Mouse (Mus musculus): ENCODE measurements around the gene Gpcpd1. TPM values are rescaled to one million over a fixed set of nuclear protein-coding genes. Genes with fewer than 3 reads are reported as not detected.

The Gpcpd1 gene
- polyA plus RNA-seq, 1 experiment from 2014 or later = 33.7 TPM

GRCm38 (mm10) chr2:132511011-132511818, 76.3 kb downstream of the Gpcpd1 start:
- Histone ChIP-seq H3K4me2 (replicated peaks; ENCODE audit: low read depth) (no peak overlapping the region), H3K27ac (ENCODE audit: low read depth, low read length) (no peak overlapping the region), H3K4me1 (replicated peaks; ENCODE audit: control insufficient read depth, insufficient read depth, low read length) (no peaks in the 10 kb centered on the region), H3K36me3 (ENCODE audit: control insufficient read depth, insufficient read depth) (no peaks in the 10 kb centered on the region), H3K9ac (ENCODE audit: low read depth, low read length) (no peak overlapping the region), H3K4me3 (ENCODE audit: low read depth, low read length) (no peak overlapping the region), H3K27me3 (replicated peaks; ENCODE audit: control insufficient read depth, insufficient read depth, low read length) (no peaks in the 10 kb centered on the region), H3K9me3 (ENCODE audit: control insufficient read depth) (no peaks in the 10 kb centered on the region)
- TF ChIP-seq CTCF (IDR thresholded peaks at IDR 0.05; ENCODE audit: low read depth) = no peak
- ATAC-seq = no peak
- WGBS = 87% methylated on average over 5 of the region's 7 CpGs

- Histone ChIP-seq H3K27me3 (replicated peaks; ENCODE audit: control insufficient read depth, insufficient read depth, low read length) (no peaks in the 10 kb centered on the region), H3K27ac (ENCODE audit: low read depth, low read length) (no peak overlapping the region), H3K4me1 (replicated peaks; ENCODE audit: control insufficient read depth, insufficient read depth, low read length) (no peaks in the 10 kb centered on the region), H3K9ac (ENCODE audit: low read depth, low read length) (no peak overlapping the region), H3K4me3 (ENCODE audit: low read depth, low read length) (no peak overlapping the region), H3K36me3 (ENCODE audit: control insufficient read depth, insufficient read depth) (no peaks in the 10 kb centered on the region), H3K9me3 (ENCODE audit: control insufficient read depth) (no peaks in the 10 kb centered on the region), H3K4me2 (replicated peaks; ENCODE audit: low read depth) (no peak overlapping the region)
- no peak for TF ChIP-seq CTCF (IDR thresholded peaks at IDR 0.05; ENCODE audit: low read depth)
- ATAC-seq = no peak
- WGBS = 78% methylated on average over 1 of the region's 1 CpGs
Observed at GRCm38 (mm10) chr2:132509714-132510113, 77.8 kb downstream of the Gpcpd1 start.

GRCm38 (mm10) chr2:132509261-132509660, 78.3 kb downstream of the Gpcpd1 start:
- no peak for ATAC-seq
- H3K27me3 ChIP-seq (replicated peaks; ENCODE audit: control insufficient read depth, insufficient read depth, low read length) = no peaks in the 10 kb centered on the region
- no peak for TF ChIP-seq CTCF (IDR thresholded peaks at IDR 0.05; ENCODE audit: low read depth)
- H3K4me3 ChIP-seq (ENCODE audit: low read depth, low read length) = no peak overlapping the region
- no peaks in the 10 kb centered on the region for H3K4me1 ChIP-seq (replicated peaks; ENCODE audit: control insufficient read depth, insufficient read depth, low read length)
- no peak overlapping the region for H3K4me2 ChIP-seq (replicated peaks; ENCODE audit: low read depth)
- H3K27ac ChIP-seq (ENCODE audit: low read depth, low read length) = no peak overlapping the region
- H3K36me3 ChIP-seq (ENCODE audit: control insufficient read depth, insufficient read depth) = no peaks in the 10 kb centered on the region
- no peak overlapping the region for H3K9ac ChIP-seq (ENCODE audit: low read depth, low read length)
- WGBS = 71% methylated on average over 9 of the region's 9 CpGs
- H3K9me3 ChIP-seq (ENCODE audit: control insufficient read depth) = no peaks in the 10 kb centered on the region

- Histone ChIP-seq H3K27ac (ENCODE audit: low read depth, low read length) (no peak overlapping the region), H3K4me1 (replicated peaks; ENCODE audit: control insufficient read depth, insufficient read depth, low read length) (no peaks in the 10 kb centered on the region), H3K27me3 (replicated peaks; ENCODE audit: control insufficient read depth, insufficient read depth, low read length) (no peaks in the 10 kb centered on the region), H3K36me3 (ENCODE audit: control insufficient read depth, insufficient read depth) (no peaks in the 10 kb centered on the region), H3K9me3 (ENCODE audit: control insufficient read depth) (no peaks in the 10 kb centered on the region), H3K4me2 (replicated peaks; ENCODE audit: low read depth) (no peak overlapping the region), H3K4me3 (ENCODE audit: low read depth, low read length) (no peak overlapping the region), H3K9ac (ENCODE audit: low read depth, low read length) (no peak overlapping the region)
- 47% methylated on average over 6 of the region's 6 CpGs for WGBS
- TF ChIP-seq CTCF (IDR thresholded peaks at IDR 0.05; ENCODE audit: low read depth) = no peak
- no peak for ATAC-seq
Observed at GRCm38 (mm10) chr2:132507521-132507920, 80.0 kb downstream of the Gpcpd1 start.

GRCm38 (mm10) chr2:132507091-132507490, 80.4 kb downstream of the Gpcpd1 start:
- Histone ChIP-seq H3K36me3 (ENCODE audit: control insufficient read depth, insufficient read depth) (no peaks in the 10 kb centered on the region), H3K27me3 (replicated peaks; ENCODE audit: control insufficient read depth, insufficient read depth, low read length) (no peaks in the 10 kb centered on the region), H3K27ac (ENCODE audit: low read depth, low read length) (no peak overlapping the region), H3K4me1 (replicated peaks; ENCODE audit: control insufficient read depth, insufficient read depth, low read length) (no peaks in the 10 kb centered on the region), H3K9me3 (ENCODE audit: control insufficient read depth) (no peaks in the 10 kb centered on the region), H3K4me3 (ENCODE audit: low read depth, low read length) (no peak overlapping the region), H3K4me2 (replicated peaks; ENCODE audit: low read depth) (no peak overlapping the region), H3K9ac (ENCODE audit: low read depth, low read length) (no peak overlapping the region)
- TF ChIP-seq CTCF (IDR thresholded peaks at IDR 0.05; ENCODE audit: low read depth) = no peak
- ATAC-seq = no peak
- WGBS = 27% methylated on average over 14 of the region's 14 CpGs

- H3K9ac ChIP-seq (ENCODE audit: low read depth, low read length) = no peak overlapping the region
- H3K27me3 ChIP-seq (replicated peaks; ENCODE audit: control insufficient read depth, insufficient read depth, low read length) = no peaks in the 10 kb centered on the region
- no peaks in the 10 kb centered on the region for H3K36me3 ChIP-seq (ENCODE audit: control insufficient read depth, insufficient read depth)
- H3K27ac ChIP-seq (ENCODE audit: low read depth, low read length) = no peak overlapping the region
- no peak overlapping the region for H3K4me3 ChIP-seq (ENCODE audit: low read depth, low read length)
- H3K4me1 ChIP-seq (replicated peaks; ENCODE audit: control insufficient read depth, insufficient read depth, low read length) = no peaks in the 10 kb centered on the region
- H3K4me2 ChIP-seq (replicated peaks; ENCODE audit: low read depth) = no peak overlapping the region
- 92% methylated on average over 6 of the region's 6 CpGs for WGBS
- ATAC-seq = no peak
- H3K9me3 ChIP-seq (ENCODE audit: control insufficient read depth) = no peaks in the 10 kb centered on the region
- no peak for TF ChIP-seq CTCF (IDR thresholded peaks at IDR 0.05; ENCODE audit: low read depth)
Observed at GRCm38 (mm10) chr2:132505828-132506227, 81.7 kb downstream of the Gpcpd1 start.
